Mouse (Mus musculus) heart, adult 2 months (tissue): ENCODE measurements around the gene Odf2. TPM values are rescaled to one million over a fixed set of nuclear protein-coding genes. Genes with fewer than 3 reads are reported as not detected.
A peak's percentile ranks its signal among the peaks of the same experiment; 100 is the strongest.

Experiments used
- DNase-seq, 2 experiments: peaks; one replicate each; pipeline ENCODE4 v3.0.0; 2021
- H3K27ac ChIP-seq: fragments of 200-600 bp; 2 replicates; pipeline ENCODE4 v1.8.1; 2022
- H3K27me3 ChIP-seq: fragments of 200-500 bp; 2 replicates; pipeline ENCODE4 v1.6.1; 2012; ENCODE audit warnings: mild to moderate bottlenecking, low read length, inconsistent platforms, mixed read lengths; ENCODE audit not compliant: control insufficient read depth, insufficient read depth
- H3K36me3 ChIP-seq: fragments of 200-500 bp; 2 replicates; pipeline ENCODE4 v1.6.1; 2012; ENCODE audit warnings: low read length, inconsistent platforms; ENCODE audit not compliant: control insufficient read depth, insufficient read depth
- H3K4me1 ChIP-seq: fragments of 200-500 bp; 2 replicates; pipeline ENCODE4 v1.6.1; 2011; ENCODE audit warnings: low read length; ENCODE audit not compliant: control insufficient read depth, insufficient read depth
- H3K4me3 ChIP-seq: fragments of 200-600 bp; 2 replicates; pipeline ENCODE4 v1.8.1; 2022
- H3K79me2 ChIP-seq: fragments of 200-500 bp; replicated peaks from 2 replicates; pipeline ENCODE4 v1.6.1; 2012; ENCODE audit warnings: mild to moderate bottlenecking, inconsistent platforms, low read length, moderate library complexity, mixed read lengths; ENCODE audit not compliant: control insufficient read depth, insufficient read depth
- H3K9ac ChIP-seq: fragments of 200-500 bp; 2 replicates; pipeline ENCODE4 v1.6.1; 2012; ENCODE audit warnings: low read depth, mild to moderate bottlenecking, control low read depth, inconsistent platforms, low read length, mixed read lengths
- CTCF ChIP-seq: fragments of 200-600 bp; IDR thresholded peaks from 2 replicates; pipeline ENCODE4 v1.8.1; 2022; ENCODE audit warnings: antibody characterized with exemption, mild to moderate bottlenecking, moderate library complexity
- EP300 ChIP-seq: fragments of 200-500 bp; IDR thresholded peaks from 2 replicates; pipeline ENCODE4 v1.6.1; 2011; ENCODE audit warnings: low read depth, low read length, control low read depth; ENCODE audit not compliant: insufficient read depth
- POLR2A ChIP-seq: fragments of 200-500 bp; IDR thresholded peaks from 2 replicates; pipeline ENCODE4 v1.6.1; 2011; ENCODE audit warnings: mild to moderate bottlenecking, low read depth, low read length, control low read depth; ENCODE audit not compliant: insufficient read depth
- WGBS: fragments of 180-500 bp; shearing (Covaris S2); methylation state at CpG from one replicate; pipeline ENCODE4 v1.1.7; 2018; 5-methylcytosine and 5-hydroxymethylcytosine counted together
- intact Hi-C: fragments of 180-260 bp; cut with DNase I; formaldehyde crosslinking; loops from one replicate; pipeline ENCODE4 v1.15.1; 2025
- polyA plus RNA-seq: library from polyadenylated mRNA; depleted of rRNA; stranded (reverse); fragments of >200 nt; gene quantifications from 2 replicates; pipeline ENCODE4 v1.2.3, GENCODE M21; 2012
- total RNA-seq, 2 experiments: library from RNA; stranded (reverse); gene quantifications; 2 replicates each; pipeline ENCODE4 v1.2.3; 2021

Odf2 gene
- total and polyA plus RNA-seq, 3 experiments = 16.6 to 22.3 (median 20.1) TPM

DNA sequence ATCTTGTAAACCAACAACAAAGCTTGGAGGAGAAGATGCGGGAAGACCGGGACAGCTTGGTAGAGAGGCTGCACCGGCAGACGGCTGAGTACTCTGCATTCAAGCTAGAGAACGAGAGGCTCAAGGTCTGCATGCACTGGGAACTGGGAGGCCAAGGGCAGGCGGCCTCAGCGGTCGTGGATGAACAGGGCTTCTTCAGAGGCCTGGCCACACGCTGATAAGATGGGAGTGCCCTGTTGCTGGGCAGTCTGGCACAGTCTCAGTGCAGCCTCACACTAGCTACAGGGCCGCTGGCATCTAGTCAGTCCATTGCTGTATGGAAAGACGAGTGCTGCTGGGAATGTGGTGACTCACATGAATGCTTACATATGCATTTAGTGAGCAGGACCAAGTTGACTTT is 28.6 kb downstream of the Odf2 start:
- DNase-seq = no peak
- H3K36me3 ChIP-seq = no peaks in the 10 kb centered on the region
- TF ChIP-seq EP300 = no peak
- TF ChIP-seq CTCF = no peak
- no peak for TF ChIP-seq POLR2A

DNA sequence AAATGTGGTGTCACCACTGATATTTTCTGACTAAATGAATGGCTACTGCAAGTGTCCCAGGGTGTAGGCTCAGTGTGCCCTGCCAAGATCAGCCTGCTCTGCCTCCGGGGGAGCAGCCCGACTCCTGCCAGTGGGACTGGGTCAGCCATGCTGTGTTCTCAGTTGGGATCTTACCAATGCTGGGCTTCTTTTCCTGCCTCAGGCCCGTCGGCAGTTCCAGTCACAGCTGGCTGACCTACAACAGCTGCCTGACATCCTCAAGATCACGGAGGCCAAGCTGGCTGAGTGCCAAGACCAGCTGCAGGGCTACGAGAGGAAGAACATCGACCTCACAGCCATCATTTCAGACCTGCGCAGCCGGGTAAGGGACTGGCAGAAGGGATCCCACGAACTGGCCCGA is 33.0 kb downstream of the Odf2 start:
- no peak overlapping the region for H3K4me3 ChIP-seq
- no peaks in the 10 kb centered on the region for H3K27me3 ChIP-seq
- DNase-seq = peak; percentile 78 to 79
- no peak for TF ChIP-seq CTCF
- TF ChIP-seq POLR2A = no peak
- TF ChIP-seq EP300 = no peak
- H3K9ac ChIP-seq = no peak overlapping the region
- 17% methylated on average over 11 of the region's 11 CpGs for WGBS
- H3K36me3 ChIP-seq = no peaks in the 10 kb centered on the region
- H3K27ac ChIP-seq = no peak overlapping the region
- H3K79me2 ChIP-seq = no peaks in the 10 kb centered on the region
- H3K4me1 ChIP-seq = no peaks in the 10 kb centered on the region
- intact Hi-C loops = no loop called here

More for the DNA sequence above, 28.6 kb downstream of the Odf2 start:
- intact Hi-C loops = no loop called here
- H3K79me2 ChIP-seq = no peaks in the 10 kb centered on the region
- WGBS = 89% methylated on average over 11 of the region's 11 CpGs
- H3K27ac ChIP-seq = no peak overlapping the region
- no peaks in the 10 kb centered on the region for H3K27me3 ChIP-seq
- no peak overlapping the region for H3K4me3 ChIP-seq
- H3K9ac ChIP-seq = no peak overlapping the region
- no peaks in the 10 kb centered on the region for H3K4me1 ChIP-seq

DNA sequence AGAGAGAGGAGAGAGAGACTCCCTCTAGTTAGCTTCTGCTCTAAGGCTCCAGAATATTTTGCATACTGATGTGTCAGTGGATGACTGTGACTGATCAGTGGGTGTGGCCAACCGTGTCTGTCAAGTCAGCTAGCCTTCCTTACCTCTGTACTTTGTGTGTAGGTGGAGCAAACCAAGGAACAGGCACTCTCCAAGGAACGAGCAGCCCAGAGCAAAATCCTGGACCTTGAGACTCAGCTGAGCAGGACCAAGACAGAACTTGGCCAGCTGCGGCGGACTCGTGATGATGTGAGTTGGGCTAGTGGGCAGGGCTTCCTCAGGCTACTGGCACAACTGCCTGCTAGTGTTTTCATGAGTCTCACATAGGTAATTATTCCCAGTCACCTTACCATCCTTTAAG is 37.5 kb downstream of the Odf2 start:
- WGBS = 91% methylated on average over 5 of the region's 5 CpGs
- TF ChIP-seq EP300 (no peak), POLR2A (no peak), CTCF (no peak)
- intact Hi-C loops = no loop called here

DNA sequence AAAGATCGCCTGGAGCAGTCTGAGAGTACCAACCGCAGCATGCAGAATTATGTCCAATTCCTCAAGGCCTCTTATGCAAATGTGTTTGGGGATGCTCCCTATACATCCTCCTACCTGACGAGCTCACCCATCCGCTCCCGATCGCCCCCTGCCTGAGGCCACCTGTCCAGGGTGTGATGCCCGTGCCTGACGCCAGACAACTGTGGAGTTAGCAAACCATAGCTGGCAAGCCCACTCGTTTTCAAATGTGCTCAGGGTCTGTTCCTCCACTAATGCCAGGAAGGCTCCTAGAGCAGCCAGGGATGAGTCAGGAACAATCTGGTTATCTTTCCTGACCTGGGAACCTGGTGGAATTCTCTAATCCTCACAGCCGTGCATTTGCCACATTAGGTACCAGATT is 41.5 kb downstream of the Odf2 start:
- Histone ChIP-seq H3K9ac (no peak overlapping the region), H3K27ac (no peak overlapping the region), H3K27me3 (no peaks in the 10 kb centered on the region), H3K4me3 (no peak overlapping the region), H3K79me2 (no peaks in the 10 kb centered on the region), H3K4me1 (no peaks in the 10 kb centered on the region), H3K36me3 (no peaks in the 10 kb centered on the region)
- TF ChIP-seq POLR2A = no peak
- no peak for TF ChIP-seq CTCF
- DNase-seq = no peak
- 89% methylated on average over 10 of the region's 10 CpGs for WGBS
- intact Hi-C loops = no loop called here

More for the DNA sequence above, 37.5 kb downstream of the Odf2 start:
- Histone ChIP-seq H3K27ac (no peak overlapping the region), H3K4me3 (no peak overlapping the region), H3K27me3 (no peaks in the 10 kb centered on the region), H3K9ac (no peak overlapping the region), H3K36me3 (no peaks in the 10 kb centered on the region), H3K79me2 (no peaks in the 10 kb centered on the region), H3K4me1 (no peaks in the 10 kb centered on the region)
- DNase-seq = no peak

DNA sequence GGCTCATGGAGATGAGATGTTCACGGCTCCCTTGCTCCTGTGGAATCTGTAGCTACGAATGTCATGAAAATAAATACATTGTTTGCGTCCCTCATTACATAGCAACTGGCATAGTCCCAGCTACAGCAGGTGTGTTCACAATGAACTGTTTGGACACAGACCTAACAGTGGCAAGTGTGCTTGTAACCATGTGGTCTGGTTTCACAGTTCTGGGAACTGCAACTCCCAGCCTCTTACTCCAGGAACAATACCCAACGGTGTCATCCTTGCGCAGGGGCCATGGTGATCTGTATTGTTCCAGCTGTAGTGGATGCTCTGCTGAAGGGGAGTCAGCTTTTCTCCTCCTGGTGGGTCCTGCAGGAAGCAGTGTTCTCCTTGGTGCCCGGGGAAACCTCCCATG is 42.2 kb downstream of the Odf2 start:
- no peak for TF ChIP-seq CTCF
- no peak for TF ChIP-seq EP300
- TF ChIP-seq POLR2A = no peak
- intact Hi-C loops = no loop called here
- 0 out of 2 replicates have a peak, but pooled peaks cover 3% of the 10 kb centered on the region for H3K36me3 ChIP-seq
- H3K79me2 ChIP-seq = peaks cover 4% of the 10 kb centered on the region
- H3K9ac ChIP-seq = no peak overlapping the region
- no peak for DNase-seq
- WGBS = 79% methylated on average over 6 of the region's 6 CpGs
- H3K4me3 ChIP-seq = no peak overlapping the region
- no peaks in the 10 kb centered on the region for H3K27me3 ChIP-seq
- no peak overlapping the region for H3K27ac ChIP-seq
- H3K4me1 ChIP-seq = peaks cover 4% of the 10 kb centered on the region

DNA sequence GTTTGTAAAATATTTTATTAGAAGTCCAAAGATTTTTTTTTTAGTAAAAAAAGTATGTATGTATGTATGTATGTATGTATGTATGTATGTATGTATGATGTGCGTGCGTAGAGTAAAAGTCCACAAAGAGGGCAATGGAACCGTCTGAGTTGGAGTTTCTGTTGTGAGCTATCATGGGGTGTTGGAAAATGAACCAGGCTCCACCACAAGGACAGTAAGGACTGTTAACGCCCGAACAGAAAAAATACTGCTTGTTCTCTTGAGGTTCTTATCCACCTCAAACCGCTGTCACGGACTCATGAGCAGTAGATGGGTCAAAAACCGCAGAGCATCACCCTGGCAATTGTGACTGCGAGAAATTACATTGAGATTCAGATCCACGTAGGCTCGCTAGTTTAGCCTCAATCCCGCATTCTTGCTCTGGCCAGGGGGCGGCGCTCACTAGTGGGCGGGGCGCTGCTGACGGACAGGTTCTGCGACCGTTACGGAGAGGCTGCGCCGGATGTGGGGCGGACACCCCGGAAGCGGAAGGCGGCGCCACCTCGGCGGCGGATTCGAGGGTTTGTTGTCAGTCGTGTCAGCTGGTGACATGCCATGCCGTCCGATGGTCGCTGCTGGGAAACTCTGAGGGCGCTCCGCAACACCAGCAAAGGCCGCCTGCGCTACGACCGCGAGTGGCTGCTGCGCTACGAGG is 46.0 kb downstream of the Odf2 start, which contains the start of gene Gle1:
Gene Gle1 (plus strand): TSS at position 521 of the 694 bp plus-strand sequence.
- DNase-seq = peak; percentile 96 to 99
- TF ChIP-seq CTCF = peak; percentile 85
- peak; percentile 83 for TF ChIP-seq POLR2A
- TF ChIP-seq EP300 = peak; percentile 55; the same call in 1 of the 2 replicates
- H3K27me3 ChIP-seq = no peaks in the 10 kb centered on the region
- H3K36me3 ChIP-seq = peaks cover 3% of the 10 kb centered on the region; the same call in 1 of the 2 replicates
- intact Hi-C loops = loop anchor here (1.0 to 2.0 kb wide), 2 partner anchors 30 to 41 kb away; partner anchors contain the start of gene Sptan1
- peak within 1 kb of the TSS; percentile 72 for H3K27ac ChIP-seq
- peak within 1 kb of the TSS; percentile 95 for H3K4me3 ChIP-seq
- H3K79me2 ChIP-seq = peaks cover 4% of the 10 kb centered on the region
- 2% methylated on average over 44 of the region's 44 CpGs for WGBS
- H3K9ac ChIP-seq = peak within 1 kb of the TSS; percentile 98
- peaks cover 4% of the 10 kb centered on the region for H3K4me1 ChIP-seq
